In the genomic region with DNA sequence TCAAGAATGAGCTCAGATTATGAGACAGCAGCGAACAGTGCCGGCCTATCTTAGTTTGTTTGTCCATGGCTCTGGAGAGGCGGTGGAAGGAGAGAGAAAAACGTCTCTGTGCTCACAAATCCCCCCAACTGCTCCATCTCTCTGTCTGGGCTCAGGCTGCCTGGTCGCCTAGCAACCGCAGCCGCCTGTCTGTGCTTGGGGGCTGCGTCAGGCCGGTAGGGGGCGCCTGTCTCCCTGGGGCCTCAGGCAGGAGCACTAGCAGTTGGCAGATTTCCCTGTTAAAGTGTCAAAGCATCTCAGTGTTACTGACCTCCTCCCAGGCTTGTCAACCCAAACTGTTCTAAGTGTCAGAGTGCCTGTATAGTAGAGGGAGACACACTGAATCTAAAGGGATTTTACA, we compare ENCODE assay signal across 7 mouse cellular contexts. TPM values are rescaled to one million over a fixed set of nuclear protein-coding genes. Genes with fewer than 3 reads are reported as not detected.
DNase-seq lines count a peak whose midpoint lies in the region; ATAC-seq and TF ChIP-seq lines count a peak whose summit lies in the region.

No protein-coding gene starts in this region.

- WGBS in forebrain, embryonic 11.5 days: 14% methylated on average over 10 of the region's 10 CpGs
- 13% methylated on average over 10 of the region's 10 CpGs for WGBS in heart, postnatal 0 days
- 8% methylated on average over 10 of the region's 10 CpGs for WGBS in midbrain, embryonic 11.5 days
- 21% methylated on average over 10 of the region's 10 CpGs for WGBS in small intestine, adult 2 months

- no peaks in the 10 kb centered on the region for H3K4me1 ChIP-seq in MEL (ENCODE audit: control insufficient read depth in 1 of 2, insufficient read depth in 2 of 2, low read length in 2 of 2)
- no peaks in the 10 kb centered on the region for H3K4me1 ChIP-seq in forebrain, embryonic 11.5 days (replicated peaks; ENCODE audit: control insufficient read depth, insufficient read depth, low read length)
- H3K4me1 ChIP-seq in heart, postnatal 0 days (ENCODE audit: control insufficient read depth, insufficient read depth): no peaks in the 10 kb centered on the region
- no peaks in the 10 kb centered on the region; the same call in 1 of the 2 replicates for H3K4me1 ChIP-seq in midbrain, embryonic 11.5 days (ENCODE audit: control insufficient read depth, insufficient read depth, low read length)
- no peaks in the 10 kb centered on the region for H3K4me1 ChIP-seq in small intestine, adult 2 months (ENCODE audit: control insufficient read depth, insufficient read depth, insufficient read length, low read length)

- TF ChIP-seq CTCF in MEL (IDR thresholded peaks at IDR 0.05 in 2 of 3, conservative IDR thresholded peaks at IDR 0.05 in 1 of 3; ENCODE audit: control insufficient read depth in 1 of 3, insufficient read depth in 1 of 3, low read depth in 2 of 3, low read length in 3 of 3, poor library complexity in 1 of 3, severe bottlenecking in 1 of 3): peak; percentile 42 to 77 (median 60)
- peak; percentile 65 for TF ChIP-seq CTCF in heart, postnatal 0 days (IDR thresholded peaks at IDR 0.05; ENCODE audit: low read depth)
- TF ChIP-seq CTCF in small intestine, adult 2 months (IDR thresholded peaks at IDR 0.05; ENCODE audit: extremely low read depth, insufficient read length, insufficient replicate concordance, low read depth, low read length): peak; percentile 39; the same call in 1 of the 2 replicates

- no peaks in the 10 kb centered on the region; a peak in 1 of 4 replicates for H3K27me3 ChIP-seq in MEL (ENCODE audit: control insufficient read depth in 1 of 2, insufficient read depth in 2 of 2, low read length in 2 of 2)
- 0 out of 2 replicates have a peak, but pooled peaks cover 2% of the 10 kb centered on the region for H3K27me3 ChIP-seq in forebrain, embryonic 11.5 days (ENCODE audit: control insufficient read depth, insufficient read depth, low read length)
- no peaks in the 10 kb centered on the region for H3K27me3 ChIP-seq in heart, postnatal 0 days (ENCODE audit: control insufficient read depth, insufficient read depth, low read length)
- H3K27me3 ChIP-seq in midbrain, embryonic 11.5 days (ENCODE audit: control insufficient read depth, insufficient read depth, low read length): peaks cover 3% of the 10 kb centered on the region; the same call in 1 of the 2 replicates
- H3K27me3 ChIP-seq in small intestine, adult 2 months (ENCODE audit: control insufficient read depth, insufficient read depth, low read length): no peaks in the 10 kb centered on the region

- TF ChIP-seq RAD21 in MEL (IDR thresholded peaks at IDR 0.05; ENCODE audit: low read depth, low read length): no peak; the same call in 1 of the 2 replicates

- peak; percentile 55 for DNase-seq in MEL (ENCODE audit: low read depth, low spot score)
- peak; percentile 37 for DNase-seq in adrenal gland, postnatal 25 days
- DNase-seq in forebrain, embryonic 11.5 days (ENCODE audit: low spot score): peak; percentile 82
- DNase-seq in heart, postnatal 0 days (ENCODE audit: low spot score): peak; percentile 66
- DNase-seq in layer of hippocampus, postnatal 25 days (ENCODE audit: extremely low spot score in 1 of 2, low spot score in 1 of 2): peak; percentile 68 to 82
- DNase-seq in midbrain, embryonic 11.5 days (ENCODE audit: low spot score, missing footprints): peak; percentile 94

- H3K36me3 ChIP-seq in MEL (ENCODE audit: control insufficient read depth in 1 of 2, insufficient read depth in 2 of 2, low read length in 2 of 2): no peaks in the 10 kb centered on the region
- H3K36me3 ChIP-seq in forebrain, embryonic 11.5 days (ENCODE audit: control insufficient read depth, insufficient read depth, low read length): no peaks in the 10 kb centered on the region
- no peaks in the 10 kb centered on the region for H3K36me3 ChIP-seq in heart, postnatal 0 days (replicated peaks; ENCODE audit: control insufficient read depth, insufficient read depth, low read length)
- H3K36me3 ChIP-seq in midbrain, embryonic 11.5 days (ENCODE audit: control insufficient read depth, insufficient read depth, low read length): no peaks in the 10 kb centered on the region
- H3K36me3 ChIP-seq in small intestine, adult 2 months (ENCODE audit: control insufficient read depth, insufficient read depth, low read length): no peaks in the 10 kb centered on the region

- TF ChIP-seq POLR2A in MEL (IDR thresholded peaks at IDR 0.05; ENCODE audit: control insufficient read depth in 1 of 2, insufficient read depth in 1 of 2, low read depth in 1 of 2, low read length in 2 of 2, poor library complexity in 1 of 2): no peak
- no peak for TF ChIP-seq POLR2A in small intestine, adult 2 months (IDR thresholded peaks at IDR 0.05; ENCODE audit: low read depth, low read length)

- H3K4me3 ChIP-seq in MEL (ENCODE audit: control insufficient read depth in 1 of 2, insufficient read depth in 1 of 2, low read depth in 2 of 2, low read length in 2 of 2): no peak overlapping the region
- no peak overlapping the region for H3K4me3 ChIP-seq in forebrain, embryonic 11.5 days (ENCODE audit: low read depth, low read length)
- no peak overlapping the region for H3K4me3 ChIP-seq in heart, postnatal 0 days (ENCODE audit: low read depth, low read length)
- H3K4me3 ChIP-seq in midbrain, embryonic 11.5 days (ENCODE audit: low read depth, low read length): no peak overlapping the region
- no peak overlapping the region for H3K4me3 ChIP-seq in small intestine, adult 2 months (ENCODE audit: low read depth, low read length)

- H3K4me2 ChIP-seq in forebrain, embryonic 11.5 days (ENCODE audit: low read depth, low read length, severe bottlenecking): no peak overlapping the region
- peak overlapping the region; percentile 51; the same call in 1 of the 2 replicates for H3K4me2 ChIP-seq in heart, postnatal 0 days (ENCODE audit: low read depth, low read length)
- no peak overlapping the region for H3K4me2 ChIP-seq in midbrain, embryonic 11.5 days

- ATAC-seq in forebrain, embryonic 11.5 days (replicated peaks; ENCODE audit: low FRiP score): peak; percentile 85
- ATAC-seq in heart, postnatal 0 days (ENCODE audit: insufficient read depth, low read depth): peak; percentile 69
- peak; percentile 80 for ATAC-seq in midbrain, embryonic 11.5 days (ENCODE audit: low FRiP score)

- no peak overlapping the region for H3K9ac ChIP-seq in MEL (ENCODE audit: control insufficient read depth, low read depth, low read length, poor library complexity, severe bottlenecking)
- H3K9ac ChIP-seq in forebrain, embryonic 11.5 days (ENCODE audit: low read length): no peak overlapping the region
- H3K9ac ChIP-seq in heart, postnatal 0 days (replicated peaks; ENCODE audit: low read depth, low read length): no peak overlapping the region
- no peak overlapping the region for H3K9ac ChIP-seq in midbrain, embryonic 11.5 days (ENCODE audit: low read length)

- no peaks in the 10 kb centered on the region for H3K9me3 ChIP-seq in MEL (replicated peaks; ENCODE audit: insufficient read depth, low read length)
- no peaks in the 10 kb centered on the region for H3K9me3 ChIP-seq in forebrain, embryonic 11.5 days (ENCODE audit: control insufficient read depth, low read length)
- H3K9me3 ChIP-seq in heart, postnatal 0 days (replicated peaks; ENCODE audit: control insufficient read depth, low read length): 0 out of 2 replicates have a peak, but pooled peaks cover 3% of the 10 kb centered on the region
- no peaks in the 10 kb centered on the region for H3K9me3 ChIP-seq in midbrain, embryonic 11.5 days (ENCODE audit: control insufficient read depth, low read length)

- no peak for TF ChIP-seq EP300 in MEL (IDR thresholded peaks at IDR 0.05; ENCODE audit: low read depth in 1 of 2, low read length in 2 of 2)
- no peak for TF ChIP-seq EP300 in heart, postnatal 0 days (IDR thresholded peaks at IDR 0.05; ENCODE audit: low read depth)

- H3K27ac ChIP-seq in MEL (ENCODE audit: control insufficient read depth, low read depth, low read length): no peak overlapping the region
- H3K27ac ChIP-seq in forebrain, embryonic 11.5 days (ENCODE audit: low read depth, low read length): no peak overlapping the region
- H3K27ac ChIP-seq in heart, postnatal 0 days (ENCODE audit: low read depth): peak overlapping the region; percentile 82; the same call in 1 of the 2 replicates
- no peak overlapping the region for H3K27ac ChIP-seq in midbrain, embryonic 11.5 days (ENCODE audit: low read depth, low read length)
- H3K27ac ChIP-seq in small intestine, adult 2 months (ENCODE audit: insufficient read depth, low read depth, low read length): no peak overlapping the region

- no peaks in the 10 kb centered on the region for H3K79me2 ChIP-seq in MEL (ENCODE audit: control insufficient read depth, insufficient read depth, low read length, poor library complexity)

TF ChIP-seq in MEL, 35 proteins besides CTCF, POLR2A, EP300 and RAD21 (continues in another document):
- TF ChIP-seq JUND (IDR thresholded peaks at IDR 0.05; ENCODE audit: low read depth, low read length): no peak
- TF ChIP-seq KAT2A (conservative IDR thresholded peaks at IDR 0.05; ENCODE audit: low read depth, low read length): no peak
- TF ChIP-seq MAFK (IDR thresholded peaks at IDR 0.05; ENCODE audit: borderline replicate concordance, low read depth, low read length): no peak

RNA-seq across cellular contexts. Expression of a gene that starts 12.3 kb away (rescaled TPM):
- not detected in 2 replicates for total RNA-seq in MEL (2012; rRNA removed)
- not detected for polyA plus RNA-seq in MEL (2012; ENCODE audit: insufficient read depth in 1 of 2, insufficient read length in 2 of 2, low read depth in 1 of 2, low replicate concordance in 2 of 2, missing spikeins in 1 of 2)
- total RNA-seq in adrenal gland, postnatal 25 days (2021): 0.58 TPM in 1 of 2 replicates, not detected in the other
- polyA plus RNA-seq in forebrain, embryonic 11.5 days (2014; fragmentation: Nextera tagmentation; extraction: Ambion mirVana): 6.4 and 6.5 TPM in 2 replicates
- total RNA-seq in heart, postnatal 0 days (2014; rRNA removed; ENCODE audit: low replicate concordance): 1.7 and 2.8 TPM in 2 replicates
- polyA plus RNA-seq in heart, postnatal 0 days (2015; fragmentation: Nextera tagmentation; extraction: Ambion mirVana): 0.54 and 0.55 TPM in 2 replicates
- total RNA-seq in layer of hippocampus, postnatal 25 days (2021): 10 to 100 TPM; 13.0 to 14.4 TPM
- 13.7 and 19.7 TPM in 2 replicates for polyA plus RNA-seq in midbrain, embryonic 11.5 days (2014; fragmentation: Nextera tagmentation; extraction: Ambion mirVana)
- 21.2 and 61.2 TPM in 2 replicates for polyA plus RNA-seq in small intestine, adult 2 months (2012; rRNA removed)

RNA-seq across cellular contexts. Expression of a gene that starts 25.6 kb away (rescaled TPM):
- total RNA-seq in MEL (2012; rRNA removed): 2.2 and 2.4 TPM in 2 replicates
- polyA plus RNA-seq in MEL (2012; ENCODE audit: insufficient read depth in 1 of 2, insufficient read length in 2 of 2, low read depth in 1 of 2, low replicate concordance in 2 of 2, missing spikeins in 1 of 2): 1 to 10 TPM in 1 of 2 experiments, not detected in 1; 2.8 TPM
- 28.6 and 34.8 TPM in 2 replicates for total RNA-seq in adrenal gland, postnatal 25 days (2021)
- 7.6 and 9.5 TPM in 2 replicates for polyA plus RNA-seq in forebrain, embryonic 11.5 days (2014; fragmentation: Nextera tagmentation; extraction: Ambion mirVana)
- total RNA-seq in heart, postnatal 0 days (2014; rRNA removed; ENCODE audit: low replicate concordance): 13.2 and 14.6 TPM in 2 replicates
- polyA plus RNA-seq in heart, postnatal 0 days (2015; fragmentation: Nextera tagmentation; extraction: Ambion mirVana): 0.51 and 0.52 TPM in 2 replicates
- 100 to 1,000 TPM; 156 to 162 TPM for total RNA-seq in layer of hippocampus, postnatal 25 days (2021)
- 7.5 and 9.7 TPM in 2 replicates for polyA plus RNA-seq in midbrain, embryonic 11.5 days (2014; fragmentation: Nextera tagmentation; extraction: Ambion mirVana)
- polyA plus RNA-seq in small intestine, adult 2 months (2012; rRNA removed): 10.7 and 28.8 TPM in 2 replicates

Comparison
In these comparisons a context has a peak if more than half of its experiments do, and no peak if none do; other contexts are left out.
1. DNase-seq: peak in every context shown above with its lines; median percentile 94 in midbrain, embryonic 11.5 days; 82 in forebrain, embryonic 11.5 days; 75 in layer of hippocampus, postnatal 25 days; 66 in heart, postnatal 0 days; 55 in MEL; 37 in adrenal gland, postnatal 25 days.